Mouse (Mus musculus) left cerebral cortex, postnatal 25 days (tissue): Measurements from ENCODE around the gene P3h3. TPM values are rescaled to one million over a fixed set of nuclear protein-coding genes. Genes with fewer than 3 reads are reported as not detected.

Experiments
- DNase-seq, 2 experiments: peaks; one replicate each; pipeline ENCODE4 v3.0.0; 2022; ENCODE audit warnings: low spot score in 2 of 2, mixed read lengths in 1 of 2
- intact Hi-C: fragments of 180-260 bp; cut with DNase I; formaldehyde crosslinking; loops from one replicate; pipeline ENCODE4 v1.15.1; 2025
- total RNA-seq, 2 experiments: library from RNA; stranded (reverse); gene quantifications; 2 replicates each; pipeline ENCODE4 v1.2.3; 2021

Gene P3h3
- total RNA-seq, 2 experiments from 2014 or later = 21.9 to 25.7 TPM

DNA sequence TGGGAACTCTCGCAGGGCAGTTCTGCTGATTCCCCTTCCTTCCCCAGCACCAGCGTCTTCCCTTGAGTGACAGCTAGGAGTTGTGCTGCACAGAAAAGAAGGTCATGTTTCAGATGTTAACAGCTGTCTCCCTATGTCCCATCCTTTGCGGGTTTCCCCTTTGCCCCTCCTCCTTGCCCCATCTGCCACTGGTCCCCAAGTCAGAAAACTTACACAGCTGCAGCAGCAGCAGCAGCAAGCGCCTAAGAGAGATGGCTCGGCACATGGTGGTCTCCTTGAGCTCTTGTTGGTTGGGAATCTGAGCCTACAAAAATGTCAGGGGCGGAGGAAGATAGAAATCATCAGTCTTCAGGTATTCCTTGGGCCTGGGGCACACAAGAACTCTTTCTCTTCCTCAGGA, 21.8 kb upstream of the P3h3 start:
- intact Hi-C loops = no loop called here
- no peak for DNase-seq

DNA sequence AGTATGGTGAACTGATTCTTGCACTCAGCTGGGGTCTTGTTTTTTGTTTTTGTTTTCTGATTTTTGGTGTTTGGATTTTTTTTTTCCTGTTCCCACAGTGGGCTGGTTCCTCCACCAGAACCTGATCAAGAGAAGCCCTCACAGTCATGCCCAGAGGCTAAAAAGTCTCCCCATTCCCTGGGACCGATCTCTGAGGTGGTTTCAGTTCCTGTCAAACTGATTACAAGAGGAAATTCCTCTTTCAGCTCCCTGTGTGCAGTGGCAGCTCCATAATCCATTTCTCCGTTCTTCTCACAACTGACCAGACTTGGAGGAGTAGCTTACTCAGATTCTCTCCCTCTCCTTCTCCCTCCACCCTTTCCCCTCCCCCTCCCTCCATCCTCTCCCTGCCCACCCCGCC, 16.8 kb upstream of the P3h3 start:
- intact Hi-C loops = no loop called here
- DNase-seq = no peak

DNA sequence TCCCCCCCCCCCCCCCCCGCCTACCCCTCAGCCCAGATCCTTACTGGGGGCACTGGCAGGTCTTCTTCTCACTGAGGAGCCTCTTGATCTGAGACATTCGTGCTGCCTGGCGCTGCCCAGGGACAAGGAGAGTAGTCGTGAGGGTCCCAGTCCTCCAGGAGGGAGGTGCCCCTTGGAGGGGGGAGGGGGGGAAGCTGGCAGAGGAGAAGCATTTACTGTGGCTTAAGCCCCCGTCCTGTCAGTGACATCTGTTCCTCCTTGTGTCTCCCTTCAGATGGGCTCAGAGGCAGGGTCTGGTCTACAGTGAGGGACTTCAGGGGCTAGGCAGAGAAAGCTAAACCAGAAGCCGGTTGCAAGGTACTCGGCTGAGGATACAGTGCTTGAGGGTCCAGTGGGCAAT, 9.0 kb upstream of the P3h3 start:
- DNase-seq = no peak
- intact Hi-C loops = no loop called here

DNA sequence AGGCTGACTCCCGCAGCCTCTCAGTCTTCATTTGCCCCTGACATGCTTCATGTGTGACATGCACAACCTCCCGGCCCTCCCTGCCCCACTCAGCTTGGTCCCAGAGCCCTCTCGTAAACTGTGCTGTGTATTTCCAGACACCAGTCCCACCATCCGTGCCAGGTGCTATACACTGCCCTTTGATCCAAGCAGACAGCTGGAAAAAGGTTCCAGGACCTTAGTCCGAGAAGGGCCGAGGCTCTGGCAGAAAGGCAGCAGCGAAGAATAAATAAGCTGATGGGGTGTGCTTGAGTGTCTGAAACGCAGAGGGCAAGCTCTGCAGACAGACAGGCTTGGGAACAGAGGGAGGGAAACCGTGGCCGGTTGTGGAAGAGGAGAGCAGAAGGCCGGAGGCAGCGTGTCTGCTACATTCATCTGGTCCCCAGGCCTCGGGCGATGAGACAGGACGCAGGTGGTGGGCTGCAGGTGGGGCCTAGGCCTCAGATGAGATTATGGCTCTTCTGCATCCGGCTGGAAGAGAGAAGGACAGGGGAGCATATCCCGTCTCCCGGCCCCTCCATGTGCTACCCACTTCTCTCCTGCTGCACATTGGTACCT, 8.3 kb upstream of the P3h3 start:
- no peak for DNase-seq
- intact Hi-C loops = no loop called here

DNA sequence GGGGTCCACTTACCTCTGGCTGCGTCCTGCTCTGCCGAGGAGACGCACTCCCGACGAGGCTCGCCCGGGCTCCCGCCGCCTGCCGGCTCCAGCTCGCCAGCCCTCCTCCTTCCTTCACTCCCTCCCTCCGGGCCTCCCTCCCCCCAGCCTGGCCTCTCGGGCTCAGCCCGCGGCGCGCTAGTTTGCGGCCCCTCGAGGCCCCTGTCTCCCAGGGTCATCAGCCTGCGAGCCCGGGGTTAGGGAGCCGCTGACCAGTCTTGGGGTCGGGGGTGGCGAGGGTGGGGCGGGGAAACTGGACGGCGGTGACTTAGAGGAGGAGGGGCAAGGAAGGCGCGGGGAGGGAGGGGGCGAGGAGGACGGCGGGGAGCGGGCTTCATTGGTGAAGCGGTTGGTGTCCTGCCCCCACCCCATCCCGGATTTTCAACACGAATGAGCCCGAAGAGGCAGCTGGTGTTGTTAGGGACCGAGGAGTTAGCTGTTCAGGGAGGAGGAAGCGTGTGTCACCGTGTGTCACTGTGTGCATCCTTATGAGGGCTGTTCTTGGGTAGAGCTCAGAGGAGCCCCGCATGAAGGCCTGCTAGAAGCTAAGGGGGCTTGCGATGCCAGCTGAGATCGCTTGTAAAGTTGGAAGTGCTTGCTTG, 6.2 kb upstream of the P3h3 start, which contains the start of gene Gpr162:
Gene Gpr162, minus strand, starts transcription at position 326 of the 641 bp plus-strand sequence.
- peak; percentile 65 to 84 for DNase-seq
- intact Hi-C loops = loop anchor here (1.0 kb wide), 1 partner anchor 41 kb away; no protein-coding TSS in a partner anchor

DNA sequence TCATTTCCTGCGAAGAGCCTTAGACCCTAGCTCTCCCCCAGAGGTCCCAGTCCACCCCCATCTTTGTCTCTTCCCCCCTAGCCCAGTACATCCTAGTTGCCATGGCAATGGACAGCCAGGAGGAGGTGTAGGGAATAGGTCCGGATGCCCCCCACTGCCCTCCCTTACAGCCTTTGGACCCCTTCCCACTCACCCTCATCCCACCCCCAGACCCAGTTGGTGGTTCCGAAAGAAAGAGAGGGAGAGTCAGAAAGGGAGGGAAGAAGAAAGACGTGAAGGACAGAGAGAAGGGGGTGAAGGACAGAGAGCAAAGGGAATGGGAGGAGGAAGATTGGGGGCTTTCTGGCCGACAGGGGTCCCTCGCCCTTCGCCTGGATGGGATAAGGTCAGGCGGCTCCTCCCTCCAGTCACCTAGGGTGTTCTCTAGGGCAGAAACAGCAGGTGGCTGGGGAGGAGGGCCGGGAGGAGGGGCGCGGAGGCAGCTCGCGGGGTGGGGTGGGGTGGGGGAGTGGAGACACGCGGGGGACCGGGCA, 5.6 kb upstream of the P3h3 start:
- peak; percentile 20 to 37 for DNase-seq
- intact Hi-C loops = loop anchor here (1.0 kb wide), 1 partner anchor 41 kb away; no protein-coding TSS in a partner anchor

DNA sequence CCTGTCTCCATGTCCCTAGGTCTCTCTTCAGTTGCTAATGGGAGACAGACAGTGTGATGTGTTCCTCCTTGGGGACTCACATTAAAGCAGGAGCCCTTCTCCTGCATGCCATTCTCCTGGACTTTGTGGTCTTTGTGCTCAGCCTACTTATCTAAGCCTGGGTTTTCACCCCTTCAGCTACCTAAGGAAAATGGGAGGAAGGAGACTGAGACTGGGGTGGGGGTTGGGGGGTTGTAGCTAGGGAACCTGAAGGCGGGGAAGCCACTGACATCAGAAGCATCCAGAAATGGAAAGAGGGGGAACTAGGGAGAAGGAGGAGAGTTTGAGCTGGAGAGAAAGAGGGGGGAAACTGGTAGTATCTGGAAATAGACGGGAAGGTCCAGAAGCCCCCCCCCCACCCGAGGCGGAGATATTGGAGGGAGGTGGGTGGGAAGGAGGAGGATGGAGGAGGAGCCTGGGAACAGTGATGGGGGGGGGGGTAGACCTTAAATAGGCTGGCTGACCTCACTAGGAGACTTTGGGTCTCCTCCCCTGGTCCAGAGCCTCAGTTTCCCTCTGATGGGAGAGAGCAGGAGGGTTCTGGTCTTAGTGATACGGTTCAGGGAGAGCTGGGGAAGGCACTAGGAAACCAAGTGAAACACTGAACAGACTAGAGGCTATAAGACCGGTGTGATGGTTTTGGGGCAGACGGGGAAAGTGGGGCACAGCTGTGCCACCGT, 5.0 kb upstream of the P3h3 start:
- DNase-seq = peak; percentile 35 to 74
- intact Hi-C loops = loop anchor here (1.0 kb wide), 2 partner anchors 42 to 69 kb away; partner anchors contain the start of gene Mlf2

DNA sequence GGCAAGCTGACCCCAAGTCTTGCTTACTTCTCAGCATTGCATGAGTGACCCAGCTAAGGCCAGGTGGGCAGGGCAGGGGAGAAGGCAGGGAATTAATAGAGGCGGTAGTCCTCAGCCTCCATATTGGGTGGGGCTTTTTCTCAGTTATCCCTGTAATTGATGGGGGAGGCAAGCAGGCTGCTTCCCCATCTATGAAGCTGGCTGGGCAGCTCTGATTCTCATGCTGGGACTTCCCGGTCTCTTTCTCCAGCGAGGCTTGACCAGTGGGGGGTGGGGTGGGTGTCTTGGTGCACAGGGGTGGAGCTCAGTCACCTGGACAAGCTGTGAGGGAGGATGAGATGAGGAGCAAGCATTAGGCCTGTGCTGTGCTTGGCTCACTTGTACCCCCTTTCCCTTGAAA, 4.2 kb upstream of the P3h3 start:
- intact Hi-C loops = loop anchor here (1.0 kb wide), 1 partner anchor 69 kb away; the partner anchor contains the start of gene Mlf2
- DNase-seq = no peak

DNA sequence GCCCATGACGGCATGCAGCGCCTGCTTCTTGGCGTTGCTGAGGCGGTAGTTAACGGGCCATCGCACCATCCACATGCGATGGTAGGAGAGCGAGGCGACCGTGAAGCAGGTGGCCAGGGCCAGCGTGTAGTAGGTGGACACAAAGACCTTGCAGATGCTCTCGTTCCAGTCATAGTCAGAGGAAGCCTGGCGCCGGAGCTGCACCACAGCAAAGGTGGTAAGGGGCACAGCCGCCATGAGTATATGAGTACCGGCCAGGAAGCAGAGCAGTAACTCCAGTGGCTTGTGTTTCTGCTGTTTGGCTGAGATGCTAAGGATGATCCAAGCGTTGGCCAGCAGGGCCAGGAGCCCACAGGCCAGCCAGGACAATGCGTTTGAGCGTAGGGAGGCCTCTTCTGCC, 3.7 kb upstream of the P3h3 start:
- intact Hi-C loops = no loop called here
- peak; percentile 31 to 40 for DNase-seq

DNA sequence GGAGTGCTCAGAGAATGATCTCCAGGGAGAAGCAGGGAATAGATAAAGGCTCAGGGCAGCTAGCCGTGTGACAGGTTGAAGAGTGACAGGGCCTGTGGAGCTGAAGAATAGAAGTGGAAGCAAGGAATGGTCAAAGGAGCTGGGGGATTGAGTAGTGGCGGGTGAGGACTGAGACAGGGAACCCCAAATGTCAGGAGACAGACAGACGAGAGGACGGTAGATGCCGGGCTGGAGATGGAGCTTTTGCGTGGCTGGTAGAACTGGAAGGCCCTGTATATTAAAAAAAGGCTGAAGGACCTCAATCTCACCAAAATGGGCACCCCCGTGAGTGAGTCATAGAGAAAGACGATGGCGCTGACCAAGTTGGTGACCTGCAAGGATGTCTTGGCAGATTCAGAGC, 3.0 kb upstream of the P3h3 start:
- DNase-seq = peak in 1 of 2 experiments; percentile 23
- intact Hi-C loops = loop anchor here (1.0 kb wide), 1 partner anchor 57 kb away; no protein-coding TSS in a partner anchor

DNA sequence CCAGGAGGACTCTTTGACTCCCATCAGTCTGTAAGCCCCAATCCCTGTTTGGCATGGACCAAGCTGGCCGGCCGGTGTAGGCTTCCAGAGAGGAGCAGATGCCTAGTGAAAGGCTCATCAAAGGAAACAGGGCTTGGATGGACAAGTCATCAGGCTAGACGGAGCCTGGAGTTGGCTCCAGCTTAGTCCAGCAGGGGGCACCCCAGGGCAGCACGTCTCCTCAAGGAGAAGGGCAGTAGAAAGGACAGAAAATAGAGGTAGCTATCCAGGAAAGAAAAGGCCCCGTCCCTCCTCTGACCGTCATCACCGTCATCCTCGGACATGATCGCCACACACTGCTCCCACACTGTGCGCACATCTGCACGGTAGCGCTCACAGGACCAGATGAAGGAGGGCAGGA, 2.2 kb upstream of the P3h3 start:
- intact Hi-C loops = loop anchor here (1.0 to 5.0 kb wide), 2 partner anchors 58 to 223 kb away; no protein-coding TSS in a partner anchor

DNA sequence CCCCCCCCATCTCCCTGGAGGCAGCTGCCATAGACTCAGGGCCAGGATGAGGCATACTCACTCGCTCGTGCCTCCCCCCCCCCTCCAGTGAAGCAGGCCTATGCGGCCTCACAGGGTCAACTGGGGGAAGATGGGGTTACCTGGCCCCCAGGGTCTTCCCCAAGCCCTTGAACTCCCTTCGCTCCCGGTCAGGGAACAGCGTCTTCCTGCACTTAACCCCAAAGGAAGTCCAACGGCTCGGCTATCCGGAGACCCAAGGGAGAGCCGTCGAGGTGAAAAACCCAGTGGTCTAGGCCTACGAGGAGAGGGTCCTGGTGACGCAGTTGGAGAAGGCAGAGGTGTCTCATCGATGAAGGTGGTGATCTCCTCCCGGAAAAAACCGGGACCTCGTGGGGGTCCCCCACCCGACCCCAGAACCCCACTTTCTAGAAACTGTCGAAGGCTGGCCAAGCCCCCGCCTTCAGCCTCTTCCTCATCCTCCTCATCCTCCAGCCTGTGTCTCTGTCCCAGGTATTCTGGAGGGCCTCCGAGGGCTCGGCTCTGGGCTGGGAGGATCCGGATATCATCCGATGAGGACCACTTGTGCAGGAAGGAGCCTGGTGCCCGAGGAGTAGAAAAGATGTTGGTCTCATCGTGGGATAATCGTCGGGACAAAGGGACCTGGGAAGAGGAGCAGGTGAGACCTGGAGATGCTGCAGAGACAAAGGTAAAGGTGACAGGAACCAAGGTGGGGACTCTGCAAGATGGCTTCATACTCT, 1.2 kb upstream of the P3h3 start:
- intact Hi-C loops = loop anchor here (5.0 kb wide), 1 partner anchor 224 kb away; no protein-coding TSS in a partner anchor
- DNase-seq = no peak

More for the DNA sequence above, 2.2 kb upstream of the P3h3 start:
- DNase-seq = peak; percentile 88 to 91

DNA sequence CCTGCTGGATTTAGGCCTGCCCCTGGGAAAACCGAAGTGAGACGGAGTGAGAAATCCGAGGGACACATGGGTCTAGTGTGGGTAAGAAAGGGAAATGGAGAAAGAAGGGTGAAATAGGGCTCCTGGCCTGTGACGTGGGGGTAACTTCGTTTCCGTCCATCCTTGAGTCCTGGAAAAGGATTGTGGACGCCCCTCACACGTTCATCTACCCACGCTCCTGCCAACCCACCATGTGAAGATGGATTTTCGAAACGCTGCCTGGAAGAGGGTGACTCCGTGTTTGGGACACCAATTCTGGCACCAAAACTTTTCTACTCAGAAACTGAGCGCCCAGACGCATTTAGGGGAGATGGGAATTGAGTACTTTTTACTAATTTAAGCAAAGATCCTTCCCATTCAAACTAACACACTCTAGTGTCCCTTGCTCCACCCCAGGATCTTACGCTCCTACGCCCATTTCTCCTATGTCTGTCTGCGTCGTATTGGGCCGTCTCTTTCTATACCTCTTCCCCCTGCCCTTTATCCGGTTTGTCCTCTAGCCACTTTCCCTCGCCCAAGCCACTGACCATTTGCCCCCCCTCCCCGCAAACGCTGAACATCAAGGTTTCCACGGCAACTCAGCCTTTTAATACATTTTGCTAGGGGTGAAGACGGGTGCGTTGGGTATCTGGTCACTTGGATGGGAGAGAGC, 433 bp upstream of the P3h3 start:
- DNase-seq = peak in 1 of 2 experiments; percentile 28

DNA sequence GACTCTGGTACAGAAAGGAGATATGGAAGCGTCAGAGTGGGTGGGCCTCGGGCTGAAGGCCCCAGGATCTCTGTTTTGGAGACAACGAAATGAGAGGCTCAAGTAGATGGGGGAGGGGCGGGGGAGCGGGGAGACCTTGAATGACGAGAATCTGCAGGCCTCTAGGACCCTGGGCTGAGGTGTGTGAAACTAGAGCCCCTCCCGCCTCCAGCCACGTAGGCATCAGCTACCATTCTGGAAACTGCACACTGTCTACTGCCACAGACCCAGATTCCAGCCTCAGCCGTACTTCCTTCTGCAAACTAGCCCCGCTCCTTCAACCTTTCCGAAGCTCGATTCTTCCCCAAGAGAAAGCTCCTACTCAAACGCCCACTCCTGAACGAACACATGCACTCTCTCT, 1.2 kb downstream of the P3h3 start:
- intact Hi-C loops = loop anchor here (2.0 to 5.0 kb wide), 2 partner anchors 140 to 226 kb away; partner anchors contain the start of gene Pianp
- DNase-seq = peak; percentile 57 to 68

More for the DNA sequence above, 433 bp upstream of the P3h3 start:
- intact Hi-C loops = loop anchor here (1.0 to 5.0 kb wide), 4 partner anchors 60 to 224 kb away; partner anchors contain the start of genes Mlf2 and Pianp

DNA sequence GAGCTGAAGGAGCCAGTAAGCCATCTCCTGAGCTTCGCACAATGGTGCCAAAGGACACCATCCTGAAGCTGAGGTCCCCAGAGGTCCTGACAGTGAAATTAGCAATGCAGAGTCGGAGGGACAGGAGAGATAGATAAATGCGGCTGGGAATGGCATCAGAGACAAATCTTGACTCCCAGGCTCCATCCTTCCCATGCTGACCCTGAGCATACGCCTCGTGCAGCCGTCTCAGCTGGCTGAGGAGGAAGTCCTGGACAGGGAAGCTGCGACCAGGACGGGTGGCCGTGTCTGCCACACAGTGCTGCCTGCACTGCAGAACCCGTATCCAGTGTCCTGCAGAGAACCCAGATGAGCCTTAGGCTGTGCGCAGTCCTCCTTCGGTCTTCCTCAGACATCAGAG, 2.9 kb downstream of the P3h3 start:
- DNase-seq = no peak
- intact Hi-C loops = loop anchor here (5.0 kb wide), 1 partner anchor 228 kb away; no protein-coding TSS in a partner anchor

DNA sequence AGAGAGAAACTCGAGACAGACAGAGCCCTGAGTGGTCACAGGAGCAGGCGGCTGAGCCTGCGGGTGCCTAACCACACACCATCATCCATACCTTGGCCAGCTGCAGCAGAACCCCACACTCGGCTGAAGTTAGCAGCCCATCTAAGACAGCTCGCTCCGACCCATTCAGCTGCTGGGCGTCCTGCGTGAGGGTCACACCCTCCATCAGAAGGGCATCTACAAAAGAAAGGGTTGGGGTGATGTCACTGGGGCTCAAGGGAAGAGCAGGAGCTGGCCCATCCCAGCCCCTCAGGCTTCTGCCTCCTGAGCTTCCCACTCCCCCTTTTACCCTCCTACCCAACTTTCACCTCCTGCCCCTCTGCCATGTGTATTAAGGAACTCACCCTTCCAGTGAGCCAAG, 7.0 kb downstream of the P3h3 start:
- intact Hi-C loops = no loop called here
- no peak for DNase-seq

DNA sequence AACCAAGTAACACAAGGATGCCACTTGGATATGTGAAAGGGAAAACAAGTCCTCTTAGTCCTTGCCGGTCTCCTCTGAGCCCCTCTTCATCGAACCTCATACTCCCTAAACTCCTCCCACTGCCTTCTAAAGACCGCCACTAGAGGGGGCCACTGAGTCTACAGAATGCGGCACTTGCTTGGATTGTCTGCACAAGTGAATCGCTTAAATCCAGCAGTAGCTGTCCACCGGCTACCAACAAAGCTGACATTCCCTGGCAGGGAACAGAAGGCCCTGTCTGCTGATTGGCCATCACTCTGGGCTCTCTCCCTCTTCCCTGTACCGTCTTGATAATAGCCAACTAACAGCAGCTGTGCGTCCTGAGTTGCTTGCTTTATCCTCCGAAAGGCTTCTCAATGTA, 10.2 kb downstream of the P3h3 start:
- intact Hi-C loops = no loop called here
- DNase-seq = peak; percentile 91 to 95
